Mouse (Mus musculus): ENCODE results near the gene Dlgap4.

- TF ChIP-seq CTCF (IDR thresholded peaks at IDR 0.05; ENCODE audit: low read depth, low read length), result no peak
- no peak for TF ChIP-seq POLR2A (IDR thresholded peaks at IDR 0.05; ENCODE audit: borderline replicate concordance, low read depth, low read length)
These were observed 185.0 kb downstream of the Dlgap4 start for GRCm38 (mm10) chr2:156798516-156798915.
